Mouse (Mus musculus) lung, adult 2 months (tissue): ENCODE data around the gene Abhd2.

Experiments used
- CTCF ChIP-seq: fragments of 200-500 bp; IDR thresholded peaks from 2 replicates; pipeline ENCODE4 v1.5.1; 2011; ENCODE audit warnings: mild to moderate bottlenecking, low read length, control low read depth; ENCODE audit not compliant: insufficient read depth
- POLR2A ChIP-seq: fragments of 200-500 bp; IDR thresholded peaks from 2 replicates; pipeline ENCODE4 v1.6.1; 2011; ENCODE audit warnings: low read depth, mild to moderate bottlenecking, control low read depth, low read length, borderline replicate concordance; ENCODE audit errors: extremely low read depth

DNA sequence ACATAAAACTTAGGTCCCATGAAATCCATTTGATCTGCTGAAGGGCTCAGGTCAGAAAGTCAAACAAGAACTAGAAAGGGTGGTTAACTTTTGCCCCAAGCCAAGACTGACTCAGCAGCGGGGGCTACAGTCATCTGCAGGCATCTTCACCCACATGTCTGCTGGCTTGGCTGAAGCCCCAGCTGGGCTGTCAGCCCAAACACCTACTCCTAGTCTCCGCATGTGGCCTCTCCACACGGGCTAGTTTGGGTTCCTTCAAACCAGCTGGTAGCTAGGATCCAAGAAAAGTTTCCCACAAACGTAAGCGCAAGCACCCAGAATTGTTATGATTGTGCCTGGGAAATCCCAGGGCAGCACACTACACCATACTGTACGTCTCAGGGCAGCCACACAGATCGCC is 17.6 kb upstream of the Abhd2 start:
- TF ChIP-seq CTCF: no peak
- no peak for TF ChIP-seq POLR2A
